Mouse (Mus musculus) neural tube, embryonic 11.5 days (tissue): ENCODE measurements around the gene Abo. TPM values are rescaled to one million over a fixed set of nuclear protein-coding genes. Genes with fewer than 3 reads are reported as not detected.

Source experiments
- ATAC-seq: fragments of 200-750 bp; cut with Nextera tagmentation; 2 replicates; pipeline ENCODE4 v1.8.0; 2017; ENCODE audit warnings: moderate number of reproducible peaks, mild to moderate bottlenecking, moderate TSS enrichment, moderate library complexity; ENCODE audit not compliant: insufficient read depth, low FRiP score, low TSS enrichment
- DNase-seq: peaks from one replicate; pipeline ENCODE4 v3.0.0-alpha.2; 2015; ENCODE audit warnings: low spot score
- H3K27ac ChIP-seq: fragments of 300-500 bp; sonication (generic); 2 replicates; pipeline ENCODE4 v1.5.1; 2014; ENCODE audit warnings: low read depth, mild to moderate bottlenecking, low read length
- H3K27me3 ChIP-seq: fragments of 300-500 bp; sonication (generic); 2 replicates; pipeline ENCODE4 v1.6.1; 2014; ENCODE audit warnings: mild to moderate bottlenecking, low read length, mixed read lengths; ENCODE audit not compliant: control insufficient read depth, insufficient read depth
- H3K36me3 ChIP-seq: fragments of 300-500 bp; sonication (generic); 2 replicates; pipeline ENCODE4 v1.6.1; 2014; ENCODE audit warnings: mild to moderate bottlenecking, low read length, moderate library complexity, mixed read lengths; ENCODE audit not compliant: control insufficient read depth, insufficient read depth
- H3K4me1 ChIP-seq: fragments of 300-500 bp; sonication (generic); 2 replicates; pipeline ENCODE4 v1.6.1; 2014; ENCODE audit warnings: low read length, mixed read lengths; ENCODE audit not compliant: control insufficient read depth, insufficient read depth
- H3K4me2 ChIP-seq: fragments of 300-500 bp; sonication (generic); 2 replicates; pipeline ENCODE4 v1.6.1; 2014; ENCODE audit warnings: low read depth, mild to moderate bottlenecking, moderate library complexity
- H3K4me3 ChIP-seq: fragments of 300-500 bp; sonication (generic); 2 replicates; pipeline ENCODE4 v1.5.1; 2014; ENCODE audit warnings: low read depth, low read length
- H3K9ac ChIP-seq: fragments of 300-500 bp; sonication (generic); 2 replicates; pipeline ENCODE4 v1.6.1; 2014; ENCODE audit warnings: mild to moderate bottlenecking, low read length
- H3K9me3 ChIP-seq: fragments of 300-500 bp; sonication (generic); 2 replicates; pipeline ENCODE4 v1.6.1; 2016; ENCODE audit warnings: low read length; ENCODE audit not compliant: control insufficient read depth
- WGBS: fragments of 180-500 bp; shearing (Covaris S2); extraction: QIAGEN DNeasy Blood & Tissue Kit; methylation state at CpG from one replicate; pipeline ENCODE4 v1.1.7; 2014; 5-methylcytosine and 5-hydroxymethylcytosine counted together
- polyA plus RNA-seq: library from polyadenylated mRNA; unstranded; fragments of >200 nt; fragmentation: Nextera tagmentation; extraction: Ambion mirVana; gene quantifications from 2 replicates; pipeline ENCODE4 v1.2.1, GENCODE M21; 2014

Gene Abo
- polyA plus RNA-seq, 1 experiment from 2014 or later = not detected

GRCm38 (mm10) chr2:26908710-26909386, 44.1 kb upstream of the Abo start:
- Histone ChIP-seq H3K27me3 (no peaks in the 10 kb centered on the region), H3K4me2 (peak overlapping the region; percentile 55), H3K9me3 (no peaks in the 10 kb centered on the region), H3K27ac (no peak overlapping the region), H3K4me1 (peaks cover 26% of the 10 kb centered on the region), H3K4me3 (peak overlapping the region; percentile 10; the same call in 1 of the 2 replicates), H3K36me3 (peaks cover 29% of the 10 kb centered on the region), H3K9ac (peak overlapping the region; percentile 29; the same call in 1 of the 2 replicates)
- ATAC-seq (no peak), DNase-seq (no peak)
- WGBS = 91% methylated on average over 18 of the region's 18 CpGs

DNA sequence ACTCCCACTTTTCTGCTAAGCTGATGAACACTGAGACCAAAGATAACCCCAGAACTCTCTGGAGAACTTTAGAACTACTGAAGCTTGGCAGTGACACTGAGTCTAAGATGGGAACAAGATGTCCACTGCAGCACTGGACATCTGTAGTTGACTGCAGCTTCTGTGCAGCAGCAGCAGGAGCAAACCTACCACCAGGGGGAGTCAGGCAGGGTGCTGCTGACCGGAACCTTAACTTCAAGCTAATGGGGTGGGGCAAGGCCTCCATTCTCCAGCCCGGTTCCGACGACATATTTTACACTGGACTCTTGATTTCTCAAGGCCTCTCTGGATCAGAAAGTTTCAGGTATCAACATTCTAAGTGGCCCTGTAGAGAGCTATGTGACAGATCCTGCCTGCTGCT, 42.3 kb upstream of the Abo start:
- Histone ChIP-seq H3K9ac (no peak overlapping the region), H3K4me3 (no peak overlapping the region), H3K9me3 (no peaks in the 10 kb centered on the region), H3K4me2 (no peak overlapping the region), H3K27ac (no peak overlapping the region), H3K36me3 (peaks cover 20% of the 10 kb centered on the region), H3K4me1 (peaks cover 25% of the 10 kb centered on the region), H3K27me3 (no peaks in the 10 kb centered on the region)
- no peak for ATAC-seq
- peak; percentile 40 for DNase-seq
- WGBS = 63% methylated on average over 4 of the region's 4 CpGs

- H3K36me3 ChIP-seq = peaks cover 18% of the 10 kb centered on the region
- WGBS = 94% methylated on average over 3 of the region's 3 CpGs
- H3K4me2 ChIP-seq = no peak overlapping the region
Observed at GRCm38 (mm10) chr2:26906431-26906830, 41.7 kb upstream of the Abo start.

GRCm38 (mm10) chr2:26905936-26906335, 41.2 kb upstream of the Abo start:
- ATAC-seq (no peak), DNase-seq (no peak)
- Histone ChIP-seq H3K4me1 (peaks cover 25% of the 10 kb centered on the region), H3K4me2 (no peak overlapping the region), H3K36me3 (peaks cover 18% of the 10 kb centered on the region), H3K9ac (no peak overlapping the region), H3K4me3 (no peak overlapping the region), H3K9me3 (no peaks in the 10 kb centered on the region), H3K27ac (no peak overlapping the region), H3K27me3 (no peaks in the 10 kb centered on the region)
- 86% methylated on average over 2 of the region's 2 CpGs for WGBS

More at GRCm38 (mm10) chr2:26906431-26906830, 41.7 kb upstream of the Abo start:
- Histone ChIP-seq H3K27me3 (no peaks in the 10 kb centered on the region), H3K9me3 (no peaks in the 10 kb centered on the region), H3K9ac (no peak overlapping the region), H3K4me3 (no peak overlapping the region), H3K27ac (no peak overlapping the region), H3K4me1 (peaks cover 25% of the 10 kb centered on the region)
- ATAC-seq = no peak
- DNase-seq = no peak

GRCm38 (mm10) chr2:26903311-26903710, 38.5 kb upstream of the Abo start:
- peak overlapping the region; percentile 77 for H3K4me2 ChIP-seq
- ATAC-seq = no peak
- peaks cover 27% of the 10 kb centered on the region for H3K36me3 ChIP-seq
- DNase-seq = no peak
- H3K4me3 ChIP-seq = peak overlapping the region; percentile 89
- H3K9me3 ChIP-seq = no peaks in the 10 kb centered on the region
- H3K9ac ChIP-seq = peak overlapping the region; percentile 75
- 12% methylated on average over 7 of the region's 7 CpGs for WGBS
- H3K27me3 ChIP-seq = no peaks in the 10 kb centered on the region
- peak overlapping the region; percentile 69 for H3K27ac ChIP-seq
- H3K4me1 ChIP-seq = peaks cover 13% of the 10 kb centered on the region

- Histone ChIP-seq H3K4me1 (peaks cover 13% of the 10 kb centered on the region), H3K4me2 (peak within 1 kb of the TSS; percentile 77), H3K4me3 (peak within 1 kb of the TSS; percentile 89), H3K9me3 (no peaks in the 10 kb centered on the region), H3K36me3 (peaks cover 24% of the 10 kb centered on the region), H3K27me3 (no peaks in the 10 kb centered on the region), H3K9ac (peak within 1 kb of the TSS; percentile 75), H3K27ac (peak within 1 kb of the TSS; percentile 69)
- ATAC-seq (peak; percentile 84), DNase-seq (peak; percentile 95)
- 0% methylated on average over 41 of the region's 41 CpGs for WGBS
Observed at GRCm38 (mm10) chr2:26902467-26903220, 37.9 kb upstream of the Abo start, which contains the start of gene Surf6. Gene Surf6 (minus strand): TSS chr2:26902879.

- no peak for DNase-seq
- ATAC-seq = no peak
- no peaks in the 10 kb centered on the region for H3K9me3 ChIP-seq
- WGBS = 8% methylated on average over 7 of the region's 7 CpGs
- peak overlapping the region; percentile 77 for H3K4me2 ChIP-seq
- peak overlapping the region; percentile 89 for H3K4me3 ChIP-seq
- H3K9ac ChIP-seq = peak overlapping the region; percentile 75
- peaks cover 13% of the 10 kb centered on the region for H3K4me1 ChIP-seq
- peaks cover 19% of the 10 kb centered on the region for H3K36me3 ChIP-seq
- peak overlapping the region; percentile 69; the same call in 1 of the 2 replicates for H3K27ac ChIP-seq
- H3K27me3 ChIP-seq = no peaks in the 10 kb centered on the region
Observed at GRCm38 (mm10) chr2:26901834-26902400, 37.1 kb upstream of the Abo start.

DNA sequence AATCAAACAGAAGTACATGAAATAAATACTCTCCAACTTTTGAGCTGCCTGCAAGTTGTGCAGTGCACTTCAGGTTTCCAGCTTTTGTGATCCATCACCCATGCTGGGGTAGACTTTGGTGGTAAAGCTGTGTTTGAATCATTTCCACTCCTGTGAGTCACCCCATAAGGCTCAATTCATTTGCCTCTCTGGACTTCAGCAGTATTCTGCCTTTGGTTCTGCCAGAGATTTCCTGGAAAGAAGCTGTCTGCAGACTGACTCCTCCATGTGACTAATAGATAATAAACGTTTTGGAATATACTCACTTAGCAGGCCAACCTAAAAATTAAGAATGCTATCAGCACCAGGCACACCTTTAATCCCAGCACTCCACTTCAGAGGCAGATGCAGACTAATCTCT, 36.0 kb upstream of the Abo start:
- 85% methylated on average over 1 of the region's 1 CpGs for WGBS
- Histone ChIP-seq H3K9me3 (no peaks in the 10 kb centered on the region), H3K9ac (no peak overlapping the region), H3K4me1 (peaks cover 13% of the 10 kb centered on the region), H3K27me3 (no peaks in the 10 kb centered on the region), H3K4me2 (no peak overlapping the region), H3K27ac (no peak overlapping the region), H3K36me3 (peaks cover 13% of the 10 kb centered on the region), H3K4me3 (no peak overlapping the region)
- DNase-seq (no peak), ATAC-seq (no peak)
